8 mouse cellular contexts compared by ENCODE assay signal in the genomic region with DNA sequence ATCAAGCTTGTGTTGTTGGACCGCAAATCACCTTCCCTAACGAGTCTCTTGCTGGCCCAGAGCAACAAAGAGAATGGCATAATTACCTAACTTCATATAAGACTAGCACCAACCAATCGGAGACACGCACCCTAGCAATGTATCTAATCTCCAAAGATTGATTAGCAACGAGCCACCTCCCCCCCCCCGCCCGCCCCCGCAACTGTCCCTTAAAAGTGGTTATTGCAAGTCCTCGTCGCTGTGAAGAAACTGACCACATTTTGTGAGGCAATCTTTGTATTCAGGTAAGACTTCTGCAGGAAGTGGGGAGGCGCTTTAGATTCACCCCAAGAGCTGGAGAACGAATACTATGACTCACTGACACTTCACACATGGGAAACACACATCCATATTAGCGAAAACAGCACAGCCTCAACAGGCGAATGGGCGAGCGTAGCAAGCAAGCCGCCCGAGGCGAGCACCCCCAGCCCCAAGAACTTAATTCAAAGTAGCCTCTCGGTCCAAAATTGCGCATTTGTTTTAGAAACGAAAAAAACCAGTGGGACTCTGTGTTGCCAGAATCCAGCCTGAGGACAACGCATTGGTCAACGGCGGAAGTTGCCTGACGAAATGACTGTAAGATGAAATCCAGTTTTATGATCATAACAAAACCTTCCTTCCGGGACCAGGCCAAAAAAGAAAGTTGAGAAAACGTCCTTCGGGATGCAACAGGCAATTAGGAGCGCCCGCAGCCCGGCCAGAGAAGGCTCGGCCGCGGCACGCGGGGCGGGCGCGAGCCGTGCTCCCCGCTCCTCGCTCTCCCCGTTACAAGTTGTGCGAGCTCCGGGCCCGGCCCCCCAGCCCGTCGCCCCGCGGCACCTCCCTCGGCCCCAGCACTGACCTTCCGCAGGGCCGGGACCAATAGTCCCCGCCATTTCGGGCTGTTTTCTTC. TPM values are rescaled to one million over a fixed set of nuclear protein-coding genes. Genes with fewer than 3 reads are reported as not detected.
A peak's percentile ranks its signal among the peaks of the same experiment; 100 is the strongest.
DNase-seq lines count a peak whose midpoint lies in the region; ATAC-seq lines count a peak whose summit lies in the region.

No protein-coding gene starts in this region.

- 1% methylated on average over 56 of the region's 56 CpGs for WGBS in heart, embryonic 15.5 days
- under 1% methylated on average over 56 of the region's 56 CpGs for WGBS in neural tube, embryonic 12.5 days

- H3K9me3 ChIP-seq in erythroblast, embryonic 14.5 days (ENCODE audit: control insufficient read depth, low read length): no peaks in the 10 kb centered on the region
- H3K9me3 ChIP-seq in heart, embryonic 15.5 days (replicated peaks): no peaks in the 10 kb centered on the region
- no peaks in the 10 kb centered on the region for H3K9me3 ChIP-seq in neural tube, embryonic 12.5 days

- H3K27me3 ChIP-seq in erythroblast, embryonic 14.5 days (ENCODE audit: control insufficient read depth): no peaks in the 10 kb centered on the region
- no peaks in the 10 kb centered on the region for H3K27me3 ChIP-seq in heart, embryonic 15.5 days
- no peaks in the 10 kb centered on the region for H3K27me3 ChIP-seq in neural tube, embryonic 12.5 days (replicated peaks)

- H3K9ac ChIP-seq in heart, embryonic 15.5 days: peak overlapping the region; percentile 100
- peak overlapping the region; percentile 93 for H3K9ac ChIP-seq in neural tube, embryonic 12.5 days

- H3K4me3 ChIP-seq in erythroblast, embryonic 14.5 days (replicated peaks): peak overlapping the region; percentile 92
- peak overlapping the region; percentile 99 for H3K4me3 ChIP-seq in heart, embryonic 15.5 days
- H3K4me3 ChIP-seq in neural tube, embryonic 12.5 days: peak overlapping the region; percentile 97

- H3K4me2 ChIP-seq in heart, embryonic 15.5 days: peak overlapping the region; percentile 77
- peak overlapping the region; percentile 87 for H3K4me2 ChIP-seq in neural tube, embryonic 12.5 days (replicated peaks)

- ATAC-seq in heart, embryonic 15.5 days (replicated peaks; ENCODE audit: insufficient number of reproducible peaks, insufficient read depth, low FRiP score, low read depth): peak; percentile 57; the same call in 1 of the 2 replicates
- peak; percentile 57 for ATAC-seq in neural tube, embryonic 12.5 days (ENCODE audit: low FRiP score, low read depth)

- H3K4me1 ChIP-seq in erythroblast, embryonic 14.5 days (ENCODE audit: control insufficient read depth): peaks cover 38% of the 10 kb centered on the region
- peaks cover 26% of the 10 kb centered on the region for H3K4me1 ChIP-seq in heart, embryonic 15.5 days (replicated peaks)
- peaks cover 10% of the 10 kb centered on the region for H3K4me1 ChIP-seq in neural tube, embryonic 12.5 days

- H3K36me3 ChIP-seq in erythroblast, embryonic 14.5 days (ENCODE audit: control insufficient read depth): no peaks in the 10 kb centered on the region
- H3K36me3 ChIP-seq in heart, embryonic 15.5 days: no peaks in the 10 kb centered on the region
- H3K36me3 ChIP-seq in neural tube, embryonic 12.5 days: no peaks in the 10 kb centered on the region

- H3K27ac ChIP-seq in heart, embryonic 15.5 days: peak overlapping the region; percentile 99
- peak overlapping the region; percentile 94 for H3K27ac ChIP-seq in neural tube, embryonic 12.5 days

- peak; percentile 61 to 64 for DNase-seq in CD8-positive naive resting alpha-beta T cell, adult 2 months (ENCODE audit: low read depth in 2 of 2, low spot score in 2 of 2)
- DNase-seq in adrenal gland, postnatal 4 days (ENCODE audit: low spot score in 2 of 2): peak; percentile 18 to 23
- peak; percentile 66 for DNase-seq in kidney, postnatal 14 days
- DNase-seq in lung, adult 18-20 months: peak; percentile 45 to 54
- DNase-seq in thymus, adult 18-20 months: peak; percentile 12 to 32

RNA-seq across cellular contexts. Expression of gene Sos2, which starts 0.8 kb away (rescaled TPM):
- total RNA-seq in adrenal gland, postnatal 4 days (2021): 10 to 100 TPM; 41.9 to 45.5 TPM
- polyA plus RNA-seq in erythroblast, embryonic 14.5 days (2012): 0.56 and 0.90 TPM in 2 replicates
- 6.7 and 7.4 TPM in 2 replicates for polyA plus RNA-seq in heart, embryonic 15.5 days (2015; fragmentation: Nextera tagmentation; extraction: Ambion mirVana)
- 11.8 and 13.0 TPM in 2 replicates for polyA plus RNA-seq in neural tube, embryonic 12.5 days (2016; fragmentation: Nextera tagmentation; extraction: Ambion mirVana)

RNA-seq across cellular contexts. Expression of gene L2hgdh, which starts 43.8 kb away (rescaled TPM):
- 10 to 100 TPM; 21.3 to 22.3 TPM for total RNA-seq in adrenal gland, postnatal 4 days (2021)
- polyA plus RNA-seq in erythroblast, embryonic 14.5 days (2012): 0.04 and 0.05 TPM in 2 replicates
- 15.4 and 16.4 TPM in 2 replicates for polyA plus RNA-seq in heart, embryonic 15.5 days (2015; fragmentation: Nextera tagmentation; extraction: Ambion mirVana)
- 12.0 and 12.8 TPM in 2 replicates for polyA plus RNA-seq in neural tube, embryonic 12.5 days (2016; fragmentation: Nextera tagmentation; extraction: Ambion mirVana)

RNA-seq across cellular contexts. Expression of gene Atp5s, which starts 43.9 kb away (rescaled TPM):
- total RNA-seq in adrenal gland, postnatal 4 days (2021): 10 to 100 TPM; 18.6 TPM
- 1.2 TPM in 2 replicates for polyA plus RNA-seq in erythroblast, embryonic 14.5 days (2012)
- 27.9 and 28.8 TPM in 2 replicates for polyA plus RNA-seq in heart, embryonic 15.5 days (2015; fragmentation: Nextera tagmentation; extraction: Ambion mirVana)
- polyA plus RNA-seq in neural tube, embryonic 12.5 days (2016; fragmentation: Nextera tagmentation; extraction: Ambion mirVana): 21.0 and 22.9 TPM in 2 replicates

Comparison
In these comparisons a context has a peak if more than half of its experiments do, and no peak if none do; other contexts are left out.
1. Peak in every context shown above with its lines: DNase-seq, ATAC-seq, H3K4me3 ChIP-seq and H3K27ac ChIP-seq.
2. RNA of gene L2hgdh, which starts 43.8 kb away (polyA plus RNA-seq): 15.4 to 16.4 TPM in heart, embryonic 15.5 days and 12.0 to 12.8 TPM in neural tube, embryonic 12.5 days; 0.04 to 0.05 TPM in erythroblast, embryonic 14.5 days; every median in the first group is over 10 times any median in the second.
3. RNA of gene Atp5s, which starts 43.9 kb away (polyA plus RNA-seq): 27.9 to 28.8 TPM in heart, embryonic 15.5 days and 21.0 to 22.9 TPM in neural tube, embryonic 12.5 days; 1.2 TPM in erythroblast, embryonic 14.5 days; every median in the first group is over 10 times any median in the second.